Mouse (Mus musculus): Measurements from ENCODE around the gene A930018P22Rik. TPM values are rescaled to one million over a fixed set of nuclear protein-coding genes. Genes with fewer than 3 reads are reported as not detected.
"Not testable (repeated sequence)": the region's sequence is repeated elsewhere in the genome, so short reads cannot be mapped to it uniquely, and the experiment has no call there.

A930018P22Rik gene
- total and polyA plus RNA-seq, 3 experiments, result not detected

DNA sequence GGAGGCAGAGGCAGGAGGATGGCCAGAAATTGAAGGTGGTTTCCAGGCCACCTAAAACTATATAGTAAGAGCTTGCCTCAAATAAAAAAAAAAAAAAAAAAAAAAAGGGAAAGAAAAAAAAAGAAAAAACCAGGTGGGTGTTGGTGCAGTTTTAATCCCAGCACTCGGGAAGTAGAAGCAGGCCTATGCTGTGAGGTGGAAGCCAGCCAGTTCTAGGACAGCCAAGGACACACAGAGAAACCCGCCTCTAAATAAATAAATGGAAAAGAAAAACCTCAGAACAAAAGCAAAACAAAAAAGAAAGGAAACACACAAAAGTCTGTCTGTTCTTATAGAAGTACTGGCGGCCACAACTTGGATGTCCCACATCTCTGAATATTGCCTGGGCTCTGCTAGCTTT lies 7.7 kb upstream of the A930018P22Rik start:
- dilution Hi-C loops (cut with MboI; ENCODE audit: extremely low pct_ligation_motif_present, extremely low pct_unique_long_range_greater_than_20kb, low sequenced_read_pairs) (no loop called here), in situ Hi-C loops (cut with MboI; ENCODE audit: low pct_ligation_motif_present, low pct_unique_long_range_greater_than_20kb, low sequenced_read_pairs) (no loop called here)
- TF ChIP-seq MEF2A (IDR thresholded peaks at IDR 0.05; ENCODE audit: borderline replicate concordance, low read depth, low read length) (no peak), IRF4 (IDR thresholded peaks at IDR 0.05; ENCODE audit: low read depth, low read length) (no peak), CHD2 (IDR thresholded peaks at IDR 0.05; ENCODE audit: low read length) (no peak), CTCF (conservative IDR thresholded peaks at IDR 0.05 in 1 of 2, IDR thresholded peaks at IDR 0.05 in 1 of 2; ENCODE audit: low read depth in 2 of 2, low read length in 2 of 2) (no peak), JUN (IDR thresholded peaks at IDR 0.05; ENCODE audit: insufficient read depth, low read depth, low read length) (no peak), ZKSCAN1 (IDR thresholded peaks at IDR 0.05; ENCODE audit: borderline replicate concordance, low read depth, low read length) (no peak), NRF1 (IDR thresholded peaks at IDR 0.05; ENCODE audit: low read depth, low read length) (no peak), TBP (conservative IDR thresholded peaks at IDR 0.05; ENCODE audit: low read depth, low read length) (no peak), BHLHE40 (IDR thresholded peaks at IDR 0.05; ENCODE audit: low read depth, low read length) (no peak), ZNF384 (IDR thresholded peaks at IDR 0.05; ENCODE audit: low read depth, low read length) (no peak), MAFK (IDR thresholded peaks at IDR 0.05; ENCODE audit: insufficient replicate concordance, low read length) (no peak), GABPA (IDR thresholded peaks at IDR 0.05; ENCODE audit: insufficient replicate concordance, low read depth, low read length) (no peak), RAD21 (IDR thresholded peaks at IDR 0.05; ENCODE audit: low read depth, low read length) (no peak), MXI1 (IDR thresholded peaks at IDR 0.05; ENCODE audit: low read depth, low read length) (no peak), USF1 (IDR thresholded peaks at IDR 0.05; ENCODE audit: low read depth, low read length) (no peak), USF2 (conservative IDR thresholded peaks at IDR 0.05; ENCODE audit: low read depth, low read length) (no peak), EP300 (IDR thresholded peaks at IDR 0.05; ENCODE audit: low read length) (no peak), MAX (IDR thresholded peaks at IDR 0.05; ENCODE audit: low read length) (no peak)
- DNase-seq (ENCODE audit: extremely low read depth), result no peak
- no peaks in the 10 kb centered on the region for H3K79me2 ChIP-seq (replicated peaks; ENCODE audit: control insufficient read depth, extremely low read depth, insufficient read depth, poor library complexity, severe bottlenecking)
- no peak overlapping the region for H3K27ac ChIP-seq (ENCODE audit: insufficient read depth, low read depth)
- H3K9ac ChIP-seq (ENCODE audit: insufficient read depth, low read depth), result no peak overlapping the region
- peaks cover 0 to 4% of the 10 kb centered on the region in 2 experiments; a peak in 2 of 4 replicates for H3K4me1 ChIP-seq (ENCODE audit: control insufficient read depth in 1 of 2, insufficient read depth in 2 of 2)
- H3K9me3 ChIP-seq (replicated peaks; ENCODE audit: low read length), result no peaks in the 10 kb centered on the region
- H3K4me2 ChIP-seq (ENCODE audit: insufficient read depth, low read depth, poor library complexity, severe bottlenecking), result no peak overlapping the region
- H3K36me3 ChIP-seq (replicated peaks in 1 of 2; ENCODE audit: control insufficient read depth in 1 of 2, insufficient read depth in 1 of 2, low read length in 1 of 2), result peaks cover 0 to 2% of the 10 kb centered on the region in 2 experiments
- H3K4me3 ChIP-seq (replicated peaks in 1 of 3; ENCODE audit: low read depth in 2 of 3, low read length in 2 of 3, poor library complexity in 1 of 3), result no peak overlapping the region
- no peaks in the 10 kb centered on the region for H3K27me3 ChIP-seq (replicated peaks)

- H3K9ac ChIP-seq (ENCODE audit: insufficient read depth, low read depth); H3K79me2 ChIP-seq (replicated peaks; ENCODE audit: control insufficient read depth, extremely low read depth, insufficient read depth, poor library complexity, severe bottlenecking); H3K9me3 ChIP-seq (replicated peaks; ENCODE audit: low read length); H3K4me2 ChIP-seq (ENCODE audit: insufficient read depth, low read depth, poor library complexity, severe bottlenecking); H3K27me3 ChIP-seq (replicated peaks); H3K36me3 ChIP-seq (replicated peaks in 1 of 2; ENCODE audit: control insufficient read depth in 1 of 2, insufficient read depth in 1 of 2, low read length in 1 of 2); H3K4me3 ChIP-seq (replicated peaks in 1 of 3; ENCODE audit: low read depth in 2 of 3, low read length in 2 of 3, poor library complexity in 1 of 3); H3K4me1 ChIP-seq (ENCODE audit: control insufficient read depth in 1 of 2, insufficient read depth in 2 of 2); in situ Hi-C loops (cut with MboI; ENCODE audit: low pct_ligation_motif_present, low pct_unique_long_range_greater_than_20kb, low sequenced_read_pairs); DNase-seq (ENCODE audit: extremely low read depth); H3K27ac ChIP-seq (ENCODE audit: insufficient read depth, low read depth); dilution Hi-C loops (cut with MboI; ENCODE audit: extremely low pct_ligation_motif_present, extremely low pct_unique_long_range_greater_than_20kb, low sequenced_read_pairs): not testable (repeated sequence)
Observed at GRCm38 (mm10) chr2:104117173-104117572, 5.4 kb upstream of the A930018P22Rik start.
